Mouse (Mus musculus) neutrophil, adult 5-6 weeks (primary cell): ENCODE results near the gene Unc5b. TPM values are rescaled to one million over a fixed set of nuclear protein-coding genes. Genes with fewer than 3 reads are reported as not detected.

Experiments
- ATAC-seq: fragments of 151-379, 151-347 bp; 2 replicates; pipeline ENCODE4 v1.8.0; 2017; ENCODE audit warnings: mild to moderate bottlenecking, moderate TSS enrichment; ENCODE audit not compliant: insufficient number of reproducible peaks, poor library complexity, low FRiP score, severe bottlenecking; ENCODE audit errors: extremely low read depth
- total RNA-seq: library from RNA; stranded (forward); fragments of 200-1000 nt; gene quantifications from 2 replicates; pipeline ENCODE4 v1.2.3, GENCODE M21; 2017

Gene Unc5b
- total RNA-seq, 1 experiment from 2014 or later, result not detected

GRCm38 (mm10) chr10:60804865-60805264 is 26.5 kb downstream of the Unc5b start:
- no peak for ATAC-seq

DNA sequence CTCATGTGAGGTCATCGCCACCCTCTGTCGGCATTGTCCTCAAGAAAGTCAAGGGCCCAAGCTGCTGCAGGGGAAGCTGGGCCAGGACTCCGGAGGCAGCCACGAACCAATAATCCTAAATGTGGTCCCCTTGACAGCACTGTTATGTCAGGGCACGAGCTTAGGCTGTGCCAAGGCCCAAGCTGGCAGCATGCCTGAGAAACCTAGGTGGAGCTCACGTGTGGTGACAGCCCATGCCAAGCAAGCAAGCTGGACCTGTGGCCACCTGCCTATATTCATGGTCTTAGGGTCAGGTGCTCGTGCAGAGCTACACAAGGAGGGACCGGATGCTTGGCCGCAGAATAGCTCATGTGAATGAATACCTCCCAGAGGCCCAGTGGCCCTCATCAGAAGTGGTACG is 27.4 kb downstream of the Unc5b start:
- no peak for ATAC-seq

GRCm38 (mm10) chr10:60801898-60802412 is 29.4 kb downstream of the Unc5b start:
- no peak for ATAC-seq

GRCm38 (mm10) chr10:60801168-60801897 is 30.0 kb downstream of the Unc5b start:
- no peak for ATAC-seq

GRCm38 (mm10) chr10:60800295-60801167 is 30.9 kb downstream of the Unc5b start:
- no peak for ATAC-seq

DNA sequence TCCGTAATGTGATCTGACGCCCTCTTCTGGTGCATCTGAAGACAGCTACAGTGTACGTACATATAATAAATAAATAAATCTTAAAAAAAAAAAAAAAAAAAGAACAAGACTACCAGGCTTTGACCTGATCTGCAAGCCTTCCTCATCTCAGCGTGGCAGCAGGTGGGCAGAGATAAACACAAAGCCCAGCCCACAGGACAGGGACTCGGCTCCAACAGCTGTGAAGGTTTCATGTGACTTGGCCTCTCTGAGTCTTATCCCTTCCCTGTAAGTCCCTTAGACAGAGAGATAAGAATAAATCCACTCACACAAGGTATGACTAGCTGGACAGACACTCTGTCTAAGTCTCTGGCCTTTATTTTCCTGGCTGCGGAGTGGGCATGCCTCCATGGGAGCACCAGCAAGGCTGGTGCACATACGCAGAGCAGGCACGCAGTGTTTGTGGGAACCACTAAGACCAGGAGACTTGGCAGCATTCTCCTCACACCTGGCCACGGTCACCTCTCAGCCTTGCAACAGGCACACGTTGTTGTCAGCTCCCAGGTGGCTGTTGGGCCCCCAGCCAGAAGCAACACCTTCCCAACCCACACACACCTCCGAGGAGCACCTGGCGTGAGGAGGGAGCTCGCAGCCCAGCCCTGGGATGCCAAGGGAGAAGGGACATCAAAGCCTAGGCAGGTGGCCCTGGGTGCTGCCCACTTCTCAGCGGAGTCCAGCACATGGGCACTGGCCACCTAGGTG is 33.5 kb downstream of the Unc5b start:
- no peak for ATAC-seq

DNA sequence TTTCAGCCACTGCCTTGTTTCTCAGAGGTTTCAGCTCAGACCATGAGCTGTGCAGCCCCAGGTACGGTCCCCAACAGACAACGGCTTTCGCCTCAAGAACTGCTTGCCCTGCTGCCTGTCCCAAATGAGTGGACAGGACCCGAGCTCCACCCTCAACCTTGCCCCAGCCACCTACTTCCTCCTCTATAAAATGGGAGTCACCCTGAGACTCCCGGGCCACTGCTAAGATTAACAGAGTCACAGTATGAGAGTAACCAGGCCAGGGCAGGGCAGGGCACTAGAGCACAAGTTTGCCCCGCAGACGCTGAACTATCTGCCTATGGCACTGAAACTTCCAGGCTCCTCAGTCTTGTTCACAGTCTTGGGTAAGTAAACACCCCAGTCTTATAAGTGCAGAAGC is 34.9 kb downstream of the Unc5b start:
- no peak for ATAC-seq

- ATAC-seq, result no peak
Measured at GRCm38 (mm10) chr10:60796028-60796427, 35.4 kb downstream of the Unc5b start.

DNA sequence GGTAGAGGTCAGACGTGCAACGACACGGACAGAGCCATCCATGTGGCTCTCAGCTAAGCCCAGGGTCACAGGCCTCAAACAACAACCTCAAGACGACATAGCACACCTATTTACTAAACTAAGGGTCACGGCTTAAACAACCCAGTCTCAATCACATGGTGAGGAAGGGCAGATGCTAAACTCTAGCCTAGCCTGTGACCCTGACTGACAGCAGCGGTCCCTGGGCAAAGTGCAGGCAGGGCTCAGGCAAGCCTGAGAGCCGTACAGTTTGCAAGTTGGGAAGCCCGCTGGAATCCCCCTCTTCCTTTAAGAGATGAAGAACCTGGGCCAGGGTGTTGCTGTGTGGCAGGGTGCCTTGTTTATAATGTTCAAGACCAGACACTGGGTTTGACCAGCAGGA is 36.6 kb downstream of the Unc5b start:
- ATAC-seq, result no peak

GRCm38 (mm10) chr10:60794374-60794773 is 37.0 kb downstream of the Unc5b start:
- ATAC-seq, result no peak

DNA sequence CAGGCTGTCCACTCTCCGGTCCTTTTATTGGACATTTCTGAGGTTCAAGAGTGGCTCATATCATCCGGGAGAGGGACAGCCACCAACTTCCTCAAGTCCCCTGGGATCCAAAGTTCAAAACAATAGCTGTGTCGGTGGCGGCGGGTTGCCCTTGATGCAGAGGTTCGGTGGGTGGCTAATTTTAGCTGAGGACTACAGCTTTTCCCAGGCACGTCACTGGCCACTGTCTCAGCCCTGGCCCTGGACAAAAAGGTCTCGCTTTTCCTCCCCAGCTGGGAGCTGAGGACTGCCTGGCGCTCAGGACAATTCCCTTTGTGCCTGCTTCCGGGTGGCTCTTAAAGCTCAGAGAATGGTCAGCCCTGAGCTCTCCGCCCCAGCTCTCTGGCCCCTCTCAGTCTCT is 38.5 kb downstream of the Unc5b start:
- no peak for ATAC-seq

- ATAC-seq, result no peak
Measured at GRCm38 (mm10) chr10:60792365-60792764, 39.0 kb downstream of the Unc5b start.

GRCm38 (mm10) chr10:60790912-60791311 is 40.5 kb downstream of the Unc5b start:
- no peak for ATAC-seq

- no peak; the same call in 1 of the 2 replicates for ATAC-seq
Measured at GRCm38 (mm10) chr10:60787303-60788074, 43.9 kb downstream of the Unc5b start.

- no peak for ATAC-seq
Measured at GRCm38 (mm10) chr10:60783608-60784007, 47.8 kb downstream of the Unc5b start.

DNA sequence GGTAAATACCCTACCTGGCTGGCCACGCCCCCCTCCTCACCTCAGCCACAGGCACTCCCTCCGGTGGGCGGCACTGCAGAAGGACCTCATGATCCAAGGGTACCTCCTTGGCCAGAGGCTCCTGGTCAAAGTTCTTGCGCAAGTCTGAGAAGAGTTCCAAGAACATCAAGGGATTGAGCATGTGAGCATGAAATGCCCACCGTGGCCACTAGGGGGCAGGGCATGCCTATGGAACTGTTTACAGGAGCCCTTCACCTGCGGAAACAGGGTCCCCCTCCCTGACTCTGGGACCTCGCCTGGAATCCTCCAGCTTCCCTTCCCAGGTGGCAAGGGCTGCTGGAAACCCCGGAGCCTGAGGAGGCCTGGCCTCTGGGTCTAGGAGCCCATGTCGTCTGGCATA is 51.8 kb downstream of the Unc5b start:
- ATAC-seq, result peak; percentile 22; the same call in 1 of the 2 replicates

GRCm38 (mm10) chr10:60778542-60778941 is 52.8 kb downstream of the Unc5b start:
- ATAC-seq, result no peak

GRCm38 (mm10) chr10:60775473-60775872 is 55.9 kb downstream of the Unc5b start:
- no peak for ATAC-seq

DNA sequence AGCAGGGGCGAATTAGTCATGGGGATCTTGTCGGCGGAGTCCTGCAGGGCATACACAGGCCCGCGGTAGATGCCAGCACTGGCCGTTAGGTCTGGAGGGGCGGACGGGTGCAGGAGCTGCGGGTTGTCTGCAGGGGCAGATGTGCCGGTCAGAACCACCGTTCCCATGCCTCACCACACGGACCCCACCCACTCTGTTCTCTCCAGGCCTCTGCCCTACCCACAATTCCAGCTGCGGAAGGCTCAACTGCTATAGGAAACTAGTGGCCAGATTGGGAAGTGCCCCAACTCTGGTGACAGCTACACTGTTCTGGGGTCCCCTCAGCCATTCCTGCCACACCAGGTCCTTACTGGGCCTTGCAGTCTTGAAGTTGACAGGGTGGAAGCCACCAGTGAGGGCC is 56.8 kb downstream of the Unc5b start:
- ATAC-seq, result no peak
